Mouse (Mus musculus): ENCODE data around the gene Rgl2.

DNA sequence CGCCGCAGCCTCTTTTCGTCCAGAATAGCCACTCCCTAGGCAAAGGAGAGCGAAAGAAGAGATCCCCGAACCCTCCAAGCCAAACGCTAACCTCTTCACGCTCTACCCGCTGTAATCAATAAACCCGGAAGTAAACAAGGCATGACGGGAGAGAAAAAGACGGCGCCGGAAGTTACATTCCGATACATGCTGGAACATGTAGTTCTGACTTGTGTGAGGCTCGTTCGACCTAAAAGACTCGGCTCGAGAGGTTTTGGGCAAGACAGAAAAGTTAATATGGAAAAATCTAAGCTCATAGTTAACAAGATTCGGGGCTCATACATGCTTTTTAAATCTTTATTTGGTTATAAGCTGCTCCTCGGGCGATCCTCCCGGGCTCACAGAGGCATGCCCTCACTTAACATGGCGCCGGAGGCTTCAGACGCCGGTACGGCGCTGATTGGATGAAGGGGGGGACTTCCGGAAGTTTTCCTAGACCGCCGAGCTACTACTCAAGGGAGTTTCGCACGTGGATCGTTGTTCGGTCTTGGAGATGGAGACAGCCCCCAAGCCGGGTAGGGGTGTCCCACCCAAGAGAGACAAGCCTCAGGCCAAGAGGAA, 11.0 kb downstream of the Rgl2 start, which contains the start of the genes Pfdn6 and Wdr46:
- 0 out of 2 replicates have a peak, but pooled peaks have one; percentile 29 for TF ChIP-seq GATA1 (IDR thresholded peaks at IDR 0.05; ENCODE audit: low read depth, low read length)
- no peak for TF ChIP-seq CTCF (IDR thresholded peaks at IDR 0.05 in 2 of 3, conservative IDR thresholded peaks at IDR 0.05 in 1 of 3; ENCODE audit: control insufficient read depth in 1 of 3, insufficient read depth in 1 of 3, low read depth in 2 of 3, low read length in 3 of 3, poor library complexity in 1 of 3, severe bottlenecking in 1 of 3)
- peak; percentile 99 for TF ChIP-seq MXI1 (IDR thresholded peaks at IDR 0.05; ENCODE audit: low read depth, low read length)
- TF ChIP-seq ELF1 (IDR thresholded peaks at IDR 0.05; ENCODE audit: low read depth, low read length) = peak; percentile 83
- TF ChIP-seq TBP (IDR thresholded peaks at IDR 0.05; ENCODE audit: low read depth, low read length) = peak; percentile 38; the same call in 1 of the 2 replicates
- TF ChIP-seq HCFC1 (IDR thresholded peaks at IDR 0.05; ENCODE audit: low read depth, low read length) = peak; percentile 97
- peak in 1 of 2 experiments; percentile 83; a peak in 2 of 4 replicates for TF ChIP-seq POLR2A (IDR thresholded peaks at IDR 0.05; ENCODE audit: control insufficient read depth in 1 of 2, insufficient read depth in 1 of 2, low read depth in 1 of 2, low read length in 2 of 2, poor library complexity in 1 of 2)
- no peak for TF ChIP-seq MAFK (IDR thresholded peaks at IDR 0.05; ENCODE audit: borderline replicate concordance, low read depth, low read length)
- no peak for TF ChIP-seq ZNF384 (IDR thresholded peaks at IDR 0.05; ENCODE audit: low read depth, low read length)
- TF ChIP-seq RAD21 (IDR thresholded peaks at IDR 0.05; ENCODE audit: low read depth, low read length) = no peak
